Mouse (Mus musculus): Measurements from ENCODE around the gene Fem1a. TPM values are rescaled to one million over a fixed set of nuclear protein-coding genes. Genes with fewer than 3 reads are reported as not detected.

Fem1a gene
- polyA plus RNA-seq, 1 experiment from 2014 or later: 19.9 TPM

GRCm38 (mm10) chr17:56291826-56292475, 35.3 kb downstream of the Fem1a start:
- Histone ChIP-seq H3K4me1 (replicated peaks) (peaks cover 36% of the 10 kb centered on the region), H3K27me3 (replicated peaks) (no peaks in the 10 kb centered on the region), H3K36me3 (peaks cover 2% of the 10 kb centered on the region; the same call in 1 of the 2 replicates), H3K9ac (no peak overlapping the region), H3K27ac (ENCODE audit: poor library complexity, severe bottlenecking) (peak overlapping the region; percentile 94; the same call in 1 of the 2 replicates), H3K9me3 (replicated peaks) (no peaks in the 10 kb centered on the region), H3K4me3 (no peak overlapping the region), H3K4me2 (peak overlapping the region; percentile 80)
- ATAC-seq (ENCODE audit: insufficient number of reproducible peaks, low FRiP score): no peak
- whole genome bisulfite sequencing: 77% methylated on average over 7 of the region's 7 CpGs

GRCm38 (mm10) chr17:56292531-56293222, 36.1 kb downstream of the Fem1a start, which contains the start of gene Plin3:
Gene Plin3, minus strand, starts transcription at chr17:56292873.
- no peaks in the 10 kb centered on the region for H3K27me3 ChIP-seq (replicated peaks)
- ATAC-seq (ENCODE audit: insufficient number of reproducible peaks, low FRiP score): no peak
- no peak within 1 kb of the TSS for H3K9ac ChIP-seq
- no peak within 1 kb of the TSS for H3K4me3 ChIP-seq
- H3K4me1 ChIP-seq (replicated peaks): peaks cover 30% of the 10 kb centered on the region
- 95% methylated on average over 4 of the region's 4 CpGs for WGBS
- no peaks in the 10 kb centered on the region for H3K36me3 ChIP-seq
- no peaks in the 10 kb centered on the region for H3K9me3 ChIP-seq (replicated peaks)
- H3K27ac ChIP-seq (ENCODE audit: poor library complexity, severe bottlenecking): no peak within 1 kb of the TSS
- 0 out of 2 replicates have a peak within 1 kb of the TSS, but pooled peaks have one; percentile 80 for H3K4me2 ChIP-seq

GRCm38 (mm10) chr17:56293291-56293690, 36.7 kb downstream of the Fem1a start:
- H3K27ac ChIP-seq (ENCODE audit: poor library complexity, severe bottlenecking): no peak overlapping the region
- no peak overlapping the region for H3K4me3 ChIP-seq
- 78% methylated on average over 1 of the region's 1 CpGs for WGBS
- no peak overlapping the region for H3K4me2 ChIP-seq
- peaks cover 24% of the 10 kb centered on the region for H3K4me1 ChIP-seq (replicated peaks)
- no peak for ATAC-seq (ENCODE audit: insufficient number of reproducible peaks, low FRiP score)
- no peaks in the 10 kb centered on the region for H3K36me3 ChIP-seq
- H3K9me3 ChIP-seq (replicated peaks): no peaks in the 10 kb centered on the region
- H3K9ac ChIP-seq: no peak overlapping the region
- H3K27me3 ChIP-seq (replicated peaks): no peaks in the 10 kb centered on the region

GRCm38 (mm10) chr17:56294241-56294640, 37.6 kb downstream of the Fem1a start:
- H3K9me3 ChIP-seq (replicated peaks): no peaks in the 10 kb centered on the region
- 88% methylated on average over 19 of the region's 19 CpGs for WGBS
- peaks cover 14% of the 10 kb centered on the region for H3K4me1 ChIP-seq (replicated peaks)
- H3K27ac ChIP-seq (ENCODE audit: poor library complexity, severe bottlenecking): no peak overlapping the region
- no peak overlapping the region for H3K4me3 ChIP-seq
- H3K9ac ChIP-seq: no peak overlapping the region
- H3K36me3 ChIP-seq: no peaks in the 10 kb centered on the region
- no peak for ATAC-seq (ENCODE audit: insufficient number of reproducible peaks, low FRiP score)
- no peak overlapping the region for H3K4me2 ChIP-seq
- no peaks in the 10 kb centered on the region for H3K27me3 ChIP-seq (replicated peaks)

GRCm38 (mm10) chr17:56296201-56296600, 39.6 kb downstream of the Fem1a start:
- no peaks in the 10 kb centered on the region for H3K36me3 ChIP-seq
- no peak overlapping the region for H3K4me3 ChIP-seq
- H3K9me3 ChIP-seq (replicated peaks): no peaks in the 10 kb centered on the region
- H3K27me3 ChIP-seq (replicated peaks): no peaks in the 10 kb centered on the region
- no peak overlapping the region for H3K9ac ChIP-seq
- no peak for ATAC-seq (ENCODE audit: insufficient number of reproducible peaks, low FRiP score)
- no peak overlapping the region for H3K27ac ChIP-seq (ENCODE audit: poor library complexity, severe bottlenecking)
- WGBS: 55% methylated on average over 1 of the region's 1 CpGs
- H3K4me2 ChIP-seq: no peak overlapping the region
- H3K4me1 ChIP-seq (replicated peaks): peaks cover 4% of the 10 kb centered on the region; the same call in 1 of the 2 replicates

- Histone ChIP-seq H3K4me3 (no peak overlapping the region), H3K9me3 (replicated peaks) (no peaks in the 10 kb centered on the region), H3K4me1 (replicated peaks) (peaks cover 9% of the 10 kb centered on the region), H3K4me2 (no peak overlapping the region), H3K36me3 (no peaks in the 10 kb centered on the region), H3K27ac (ENCODE audit: poor library complexity, severe bottlenecking) (no peak overlapping the region), H3K27me3 (replicated peaks) (no peaks in the 10 kb centered on the region), H3K9ac (no peak overlapping the region)
- WGBS: 88% methylated on average over 1 of the region's 1 CpGs
- ATAC-seq (ENCODE audit: insufficient number of reproducible peaks, low FRiP score): no peak
These were observed 41.6 kb downstream of the Fem1a start for GRCm38 (mm10) chr17:56298238-56298637.

- peaks cover 17% of the 10 kb centered on the region for H3K4me1 ChIP-seq (replicated peaks)
- H3K4me2 ChIP-seq: no peak within 1 kb of the TSS
- no peaks in the 10 kb centered on the region for H3K9me3 ChIP-seq (replicated peaks)
- no peak within 1 kb of the TSS for H3K27ac ChIP-seq (ENCODE audit: poor library complexity, severe bottlenecking)
- peaks cover under 1% of the 10 kb centered on the region; the same call in 1 of the 2 replicates for H3K36me3 ChIP-seq
- H3K27me3 ChIP-seq (replicated peaks): no peaks in the 10 kb centered on the region
- H3K9ac ChIP-seq: no peak within 1 kb of the TSS
- H3K4me3 ChIP-seq: no peak within 1 kb of the TSS
- ATAC-seq (ENCODE audit: insufficient number of reproducible peaks, low FRiP score): no peak
- WGBS: 80% methylated on average over 9 of the region's 9 CpGs
These were observed 43.6 kb downstream of the Fem1a start, which contains the start of gene Arrdc5 for GRCm38 (mm10) chr17:56300186-56300585. Gene Arrdc5, minus strand, starts transcription at chr17:56300286.

- peaks cover 33% of the 10 kb centered on the region for H3K4me1 ChIP-seq (replicated peaks)
- H3K9me3 ChIP-seq (replicated peaks): no peaks in the 10 kb centered on the region
- H3K27me3 ChIP-seq (replicated peaks): no peaks in the 10 kb centered on the region
- H3K27ac ChIP-seq (ENCODE audit: poor library complexity, severe bottlenecking): peak overlapping the region; percentile 87
- 30% methylated on average over 13 of the region's 13 CpGs for WGBS
- peak overlapping the region; percentile 88 for H3K9ac ChIP-seq
- peak overlapping the region; percentile 99 for H3K4me2 ChIP-seq
- H3K4me3 ChIP-seq: peak overlapping the region; percentile 80
- H3K36me3 ChIP-seq: peaks cover 23% of the 10 kb centered on the region
- ATAC-seq (ENCODE audit: insufficient number of reproducible peaks, low FRiP score): peak; percentile 30; the same call in 1 of the 2 replicates
These were observed 45.9 kb downstream of the Fem1a start for GRCm38 (mm10) chr17:56302363-56302996.

- under 1% methylated on average over 43 of the region's 43 CpGs for WGBS
These were observed 46.7 kb downstream of the Fem1a start, which contains the start of gene Uhrf1 for GRCm38 (mm10) chr17:56303160-56303846. Gene Uhrf1, plus strand, starts transcription at chr17:56303321.

GRCm38 (mm10) chr17:56303847-56304586, 47.4 kb downstream of the Fem1a start:
- WGBS: under 1% methylated on average over 67 of the region's 68 CpGs
- peaks cover 33% of the 10 kb centered on the region for H3K4me1 ChIP-seq (replicated peaks)
- peak; percentile 95 for ATAC-seq (ENCODE audit: insufficient number of reproducible peaks, low FRiP score)
- peak overlapping the region; percentile 87 for H3K27ac ChIP-seq (ENCODE audit: poor library complexity, severe bottlenecking)
- peaks cover 38% of the 10 kb centered on the region for H3K36me3 ChIP-seq
- no peaks in the 10 kb centered on the region for H3K27me3 ChIP-seq (replicated peaks)
- peak overlapping the region; percentile 99 for H3K4me2 ChIP-seq
- peak overlapping the region; percentile 80 for H3K4me3 ChIP-seq
- peak overlapping the region; percentile 91 for H3K9ac ChIP-seq
- no peaks in the 10 kb centered on the region for H3K9me3 ChIP-seq (replicated peaks)

More at GRCm38 (mm10) chr17:56303160-56303846, 46.7 kb downstream of the Fem1a start, which contains the start of gene Uhrf1:
- peak; percentile 83 for ATAC-seq (ENCODE audit: insufficient number of reproducible peaks, low FRiP score)
- Histone ChIP-seq H3K36me3 (peaks cover 31% of the 10 kb centered on the region), H3K4me2 (peak within 1 kb of the TSS; percentile 99), H3K4me1 (replicated peaks) (peaks cover 33% of the 10 kb centered on the region), H3K9me3 (replicated peaks) (no peaks in the 10 kb centered on the region), H3K27ac (ENCODE audit: poor library complexity, severe bottlenecking) (peak within 1 kb of the TSS; percentile 87), H3K9ac (peak within 1 kb of the TSS; percentile 91), H3K27me3 (replicated peaks) (no peaks in the 10 kb centered on the region), H3K4me3 (peak within 1 kb of the TSS; percentile 80)

Data from heart, embryonic 12.5 days (tissue).